Mouse (Mus musculus) embryo, embryonic 10 days (tissue): ENCODE results near the gene Gm13278.
A peak's percentile ranks its signal among the peaks of the same experiment; 100 is the strongest.
"Not testable (repeated sequence)": the region's sequence is repeated elsewhere in the genome, so short reads cannot be mapped to it uniquely, and the experiment has no call there.

Source experiments
- DNase-seq: peaks from one replicate; pipeline ENCODE4 v3.0.0-alpha.2; 2015; ENCODE audit warnings: low spot score

The Gm13278 gene

DNA sequence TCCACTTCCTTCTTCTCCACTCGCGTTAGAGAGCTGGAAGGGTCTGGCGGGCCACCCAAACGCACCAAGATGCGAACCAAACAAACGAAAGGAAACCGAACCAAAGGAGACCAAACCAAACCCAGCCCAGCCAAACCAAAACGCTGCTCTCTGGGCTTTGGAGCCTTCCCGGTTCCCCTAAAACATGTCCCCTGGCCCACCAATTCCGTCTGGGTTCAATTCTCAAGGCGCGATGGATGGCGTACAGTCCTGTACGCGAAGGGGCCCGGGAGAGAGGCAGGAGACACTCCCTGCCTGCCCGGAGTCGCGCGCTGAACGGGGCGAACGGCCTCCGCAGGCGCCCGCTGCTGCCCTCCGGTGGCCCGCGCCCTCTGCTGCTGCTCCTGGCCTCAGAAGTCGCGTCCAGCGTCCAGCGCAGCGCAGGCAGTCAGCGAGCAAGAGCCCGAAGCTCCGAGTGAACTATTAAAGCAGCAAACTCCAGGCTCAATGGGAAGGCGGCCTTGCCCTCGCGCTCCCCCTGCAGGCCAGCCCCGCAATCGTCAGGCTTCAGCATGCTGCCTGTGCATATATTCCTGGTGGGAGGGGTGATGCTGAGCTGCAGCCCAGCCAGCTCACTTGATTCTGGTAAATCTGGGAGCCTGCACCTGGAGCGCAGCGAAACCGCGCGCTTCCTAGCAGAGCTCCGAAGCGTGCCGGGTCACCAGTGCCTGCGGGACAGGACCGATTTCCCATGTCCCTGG lies 2.8 kb downstream of the Gm13278 start, which contains the start of gene Gm13275:
Gene Gm13275 (plus strand): TSS at position 552 of the 740 bp plus-strand sequence.
- not testable (repeated sequence) for DNase-seq

DNA sequence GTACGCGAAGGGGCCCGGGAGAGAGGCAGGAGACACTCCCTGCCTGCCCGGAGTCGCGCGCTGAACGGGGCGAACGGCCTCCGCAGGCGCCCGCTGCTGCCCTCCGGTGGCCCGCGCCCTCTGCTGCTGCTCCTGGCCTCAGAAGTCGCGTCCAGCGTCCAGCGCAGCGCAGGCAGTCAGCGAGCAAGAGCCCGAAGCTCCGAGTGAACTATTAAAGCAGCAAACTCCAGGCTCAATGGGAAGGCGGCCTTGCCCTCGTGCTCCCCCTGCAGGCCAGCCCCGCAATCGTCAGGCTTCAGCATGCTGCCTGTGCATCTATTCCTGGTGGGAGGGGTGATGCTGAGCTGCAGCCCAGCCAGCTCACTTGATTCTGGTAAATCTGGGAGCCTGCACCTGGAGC lies 5.7 kb downstream of the Gm13278 start, which contains the start of gene Gm13279:
Gene Gm13279 (plus strand): TSS at position 301 of the 400 bp plus-strand sequence.
- DNase-seq: not testable (repeated sequence)

DNA sequence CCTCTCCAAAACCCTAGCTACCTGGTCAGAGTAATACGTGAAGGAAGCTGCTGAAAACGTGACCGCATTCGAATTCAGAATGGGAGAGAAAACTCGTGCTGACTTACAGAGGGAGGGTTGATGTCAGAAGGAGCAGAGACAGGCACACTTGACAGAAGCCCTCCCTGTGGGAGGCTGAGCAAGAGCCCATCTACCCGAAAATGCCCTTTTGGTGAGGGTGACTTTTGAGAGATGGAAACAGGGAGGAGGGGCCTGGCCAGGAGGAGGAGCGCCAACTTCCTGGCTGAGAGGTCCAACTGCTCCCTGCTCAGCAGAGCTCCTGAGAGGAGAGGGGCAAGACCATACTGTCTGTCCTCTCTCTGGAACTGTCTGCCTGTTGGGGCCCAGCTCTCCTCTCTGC lies 8.0 kb downstream of the Gm13278 start, which contains the start of gene Gm13285:
Gene Gm13285 (plus strand): TSS at position 301 of the 400 bp plus-strand sequence.
- not testable (repeated sequence) for DNase-seq

DNA sequence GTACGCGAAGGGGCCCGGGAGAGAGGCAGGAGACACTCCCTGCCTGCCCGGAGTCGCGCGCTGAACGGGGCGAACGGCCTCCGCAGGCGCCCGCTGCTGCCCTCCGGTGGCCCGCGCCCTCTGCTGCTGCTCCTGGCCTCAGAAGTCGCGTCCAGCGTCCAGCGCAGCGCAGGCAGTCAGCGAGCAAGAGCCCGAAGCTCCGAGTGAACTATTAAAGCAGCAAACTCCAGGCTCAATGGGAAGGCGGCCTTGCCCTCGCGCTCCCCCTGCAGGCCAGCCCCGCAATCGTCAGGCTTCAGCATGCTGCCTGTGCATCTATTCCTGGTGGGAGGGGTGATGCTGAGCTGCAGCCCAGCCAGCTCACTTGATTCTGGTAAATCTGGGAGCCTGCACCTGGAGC lies 11.6 kb downstream of the Gm13278 start, which contains the start of gene Gm13287:
Gene Gm13287 (plus strand): TSS at position 301 of the 400 bp plus-strand sequence.
- not testable (repeated sequence) for DNase-seq

DNA sequence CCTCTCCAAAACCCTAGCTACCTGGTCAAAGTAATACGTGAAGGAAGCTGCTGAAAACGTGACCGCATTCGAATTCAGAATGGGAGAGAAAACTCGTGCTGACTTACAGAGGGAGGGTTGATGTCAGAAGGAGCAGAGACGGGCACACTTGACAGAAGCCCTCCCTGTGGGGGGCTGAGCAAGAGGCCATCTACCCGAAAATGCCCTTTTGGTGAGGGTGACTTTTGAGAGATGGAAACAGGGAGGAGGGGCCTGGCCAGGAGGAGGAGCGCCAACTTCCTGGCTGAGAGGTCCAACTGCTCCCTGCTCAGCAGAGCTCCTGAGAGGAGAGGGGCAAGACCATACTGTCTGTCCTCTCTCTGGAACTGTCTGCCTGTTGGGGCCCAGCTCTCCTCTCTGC lies 13.9 kb downstream of the Gm13278 start, which contains the start of gene Gm13288:
Gene Gm13288 (plus strand): TSS at position 301 of the 400 bp plus-strand sequence.
- DNase-seq: not testable (repeated sequence)

DNA sequence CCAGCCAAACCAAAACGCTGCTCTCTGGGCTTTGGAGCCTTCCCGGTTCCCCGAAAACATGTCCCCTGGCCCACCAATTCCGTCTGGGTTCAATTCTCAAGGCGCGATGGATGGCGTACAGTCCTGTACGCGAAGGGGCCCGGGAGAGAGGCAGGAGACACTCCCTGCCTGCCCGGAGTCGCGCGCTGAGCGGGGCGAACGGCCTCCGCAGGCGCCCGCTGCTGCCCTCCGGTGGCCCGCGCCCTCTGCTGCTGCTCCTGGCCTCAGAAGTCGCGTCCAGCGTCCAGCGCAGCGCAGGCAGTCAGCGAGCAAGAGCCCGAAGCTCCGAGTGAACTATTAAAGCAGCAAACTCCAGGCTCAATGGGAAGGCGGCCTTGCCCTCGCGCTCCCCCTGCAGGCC lies 14.4 kb downstream of the Gm13278 start:
- not testable (repeated sequence) for DNase-seq

DNA sequence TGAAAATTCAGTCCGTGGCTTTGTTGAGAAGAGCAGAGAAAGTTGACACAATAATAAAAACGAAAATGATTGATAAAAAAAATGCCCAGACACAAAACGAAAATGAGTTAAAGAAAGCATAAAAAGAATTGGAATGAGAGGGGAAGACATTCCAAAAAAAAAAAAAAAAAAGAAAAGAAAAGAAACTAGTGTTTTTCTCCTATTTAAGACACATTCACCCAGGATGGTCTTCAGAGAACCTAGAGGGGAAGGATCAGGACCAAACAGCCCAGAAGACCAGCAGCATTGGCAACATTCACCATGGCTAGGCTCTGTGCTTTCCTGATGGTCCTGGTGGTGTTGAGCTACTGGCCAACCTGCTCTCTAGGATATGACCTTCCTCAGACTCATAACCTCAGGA lies 24.6 kb downstream of the Gm13278 start, which contains the start of gene Ifna7:
Gene Ifna7 (plus strand): TSS at position 301 of the 400 bp plus-strand sequence.
- no peak for DNase-seq

DNA sequence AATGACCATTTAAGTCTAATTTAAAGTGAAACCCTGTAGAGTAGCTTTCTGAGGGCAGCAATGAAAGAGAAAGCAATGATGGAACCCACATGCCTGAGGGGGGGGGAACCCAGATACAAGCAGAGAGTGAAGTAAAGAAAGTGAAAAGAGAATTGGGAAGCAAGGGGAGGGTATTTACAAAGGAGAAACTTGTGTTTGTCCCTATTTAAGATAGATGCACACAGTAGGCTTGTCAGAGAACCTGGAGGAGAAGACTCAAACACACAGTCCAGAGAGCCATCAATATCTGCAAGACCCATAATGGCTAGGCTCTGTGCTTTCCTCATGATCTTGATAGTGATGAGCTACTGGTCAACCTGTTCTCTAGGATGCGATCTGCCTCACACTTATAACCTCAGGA lies 28.3 kb downstream of the Gm13278 start, which contains the start of gene Ifna11:
Gene Ifna11 (plus strand): TSS at position 301 of the 400 bp plus-strand sequence.
- no peak for DNase-seq

DNA sequence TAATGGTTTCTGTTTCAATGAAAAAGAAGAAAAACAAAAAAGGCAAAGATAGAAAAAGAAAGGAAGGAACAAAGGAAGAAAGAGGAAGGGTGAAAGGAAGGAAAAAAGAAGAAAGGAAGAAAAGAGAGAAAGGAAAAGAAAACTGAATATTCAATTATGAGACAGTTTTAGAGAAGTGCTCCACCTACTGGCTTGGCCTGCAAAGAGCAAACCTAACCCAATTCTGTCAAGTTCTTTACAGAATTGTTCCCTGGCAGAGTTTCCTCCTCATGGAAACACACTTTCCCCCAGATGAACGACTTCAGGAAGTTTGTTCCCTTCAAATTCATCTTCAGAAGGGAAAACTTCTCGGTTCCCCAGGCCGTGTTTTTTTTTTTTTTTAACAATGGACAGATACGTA lies 31.6 kb downstream of the Gm13278 start:
- peak; percentile 28 for DNase-seq

DNA sequence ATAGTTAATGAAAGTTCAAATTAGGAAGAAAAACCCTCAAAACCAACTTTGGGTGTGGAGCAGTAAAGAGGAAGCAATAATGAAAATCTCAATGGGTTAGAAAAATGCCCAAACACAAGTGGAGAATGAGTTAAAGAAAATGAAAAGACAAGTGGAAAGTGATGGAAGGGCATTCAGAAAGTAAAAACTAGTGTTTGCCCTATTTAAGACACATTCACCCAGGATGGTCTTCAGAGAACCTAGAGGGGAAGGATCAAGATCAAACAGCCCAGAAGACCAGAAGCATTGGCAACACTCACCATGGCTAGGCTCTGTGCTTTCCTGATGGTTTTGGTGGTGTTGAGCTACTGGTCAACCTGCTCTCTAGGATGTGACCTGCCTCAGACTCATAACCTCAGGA lies 35.8 kb downstream of the Gm13278 start, which contains the start of gene Ifna6:
Gene Ifna6 (plus strand): TSS at position 301 of the 400 bp plus-strand sequence.
- DNase-seq: not testable (repeated sequence)

DNA sequence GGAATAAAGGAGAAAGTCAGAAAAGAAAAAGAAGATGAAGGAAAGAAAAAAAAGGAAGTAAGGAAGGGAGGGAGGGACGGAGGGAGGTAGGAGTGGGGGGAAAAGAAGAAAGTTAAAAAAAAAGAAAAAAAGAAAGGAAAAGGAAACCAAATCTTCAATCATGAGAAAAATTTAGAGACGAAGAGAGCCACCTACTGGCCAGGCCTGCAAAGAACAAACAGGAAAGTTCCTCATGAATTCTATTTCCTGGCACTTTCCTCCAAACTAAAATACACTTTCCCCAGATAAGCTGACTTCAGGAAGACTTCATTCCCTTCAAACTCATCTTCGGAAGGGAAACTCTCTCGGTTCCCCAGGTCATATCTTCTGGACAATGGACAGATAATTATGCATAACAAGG lies 39.2 kb downstream of the Gm13278 start:
- DNase-seq: no peak

DNA sequence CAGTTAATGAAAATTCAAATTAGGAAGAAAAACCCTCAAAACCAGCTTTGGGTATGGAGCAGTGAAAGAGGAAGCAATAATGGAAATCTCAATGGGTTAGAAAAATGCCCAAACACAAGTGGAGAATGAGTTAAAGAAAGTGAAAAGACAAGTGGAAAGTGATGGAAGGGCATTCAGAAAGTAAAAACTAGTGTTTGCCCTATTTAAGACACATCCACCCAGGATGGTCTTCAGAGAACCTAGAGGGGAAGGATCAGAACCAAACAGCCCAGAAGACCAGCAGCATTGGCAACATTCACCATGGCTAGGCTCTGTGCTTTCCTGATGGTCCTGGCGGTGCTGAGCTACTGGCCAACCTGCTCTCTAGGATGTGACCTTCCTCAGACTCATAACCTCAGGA lies 43.9 kb downstream of the Gm13278 start, which contains the start of gene Ifna5:
Gene Ifna5 (plus strand): TSS at position 301 of the 400 bp plus-strand sequence.
- not testable (repeated sequence) for DNase-seq

DNA sequence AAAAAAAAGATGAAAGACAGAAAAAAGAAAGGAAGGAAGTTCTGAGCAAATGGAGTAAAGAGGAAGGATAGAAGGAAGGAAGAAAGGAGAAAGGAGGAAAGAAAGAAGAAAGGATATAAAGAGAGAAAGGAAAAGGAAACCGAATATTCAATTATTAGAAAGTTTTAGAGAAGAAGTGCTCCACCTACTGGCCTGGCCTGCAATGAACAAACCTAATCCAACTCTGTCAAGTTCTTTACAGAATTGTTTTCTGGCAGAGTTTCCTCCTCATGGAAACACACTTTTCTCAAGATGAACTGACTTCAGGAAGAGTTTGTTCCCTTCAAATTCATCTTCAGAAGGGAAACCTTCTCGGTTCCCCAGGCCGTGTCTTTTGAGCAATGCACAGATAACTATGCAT lies 47.5 kb downstream of the Gm13278 start:
- no peak for DNase-seq

DNA sequence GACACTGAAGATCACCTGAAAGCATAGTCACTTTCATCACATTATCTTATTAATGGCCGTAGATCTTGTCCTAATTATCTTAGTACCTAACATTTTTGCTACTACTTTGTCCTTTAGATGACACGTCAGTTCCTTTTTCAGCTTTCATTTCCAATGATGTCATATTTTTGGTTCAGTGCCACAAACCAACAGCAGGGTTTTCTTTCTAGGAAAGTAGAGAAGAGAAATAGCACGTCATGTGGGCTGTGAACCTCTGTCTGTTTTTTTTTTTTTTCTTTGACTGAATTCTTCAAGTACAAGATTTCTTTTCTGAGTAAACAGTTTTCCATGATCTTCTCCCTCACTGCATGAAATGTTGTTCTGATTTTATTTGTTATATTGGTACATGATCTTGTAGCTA lies 48.7 kb downstream of the Gm13278 start:
- DNase-seq: no peak

DNA sequence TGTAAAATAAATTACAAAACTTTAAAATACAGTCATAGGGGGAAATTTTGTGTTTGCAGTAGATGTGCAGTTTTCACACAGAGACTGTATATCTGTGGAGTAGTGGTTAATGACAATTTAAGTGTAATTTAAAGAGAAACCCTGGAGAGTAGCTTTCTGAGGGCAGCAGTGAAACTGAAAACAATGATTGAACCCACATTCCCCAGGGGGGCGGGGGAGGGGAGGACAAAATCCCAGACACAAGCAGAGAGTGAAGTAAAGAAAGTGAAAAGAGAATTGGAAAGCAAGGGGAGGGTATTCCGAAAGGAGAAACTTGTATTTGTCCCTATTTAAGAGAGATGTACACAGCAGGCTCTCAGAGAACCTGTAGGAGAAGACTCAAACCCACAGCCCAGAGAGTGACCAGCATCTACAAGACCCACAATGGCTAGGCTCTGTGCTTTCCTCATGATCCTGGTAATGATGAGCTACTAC lies 50.1 kb downstream of the Gm13278 start, which contains the start of gene Ifna4:
Gene Ifna4 (plus strand): TSS at position 424 of the 474 bp plus-strand sequence.
- DNase-seq: no peak
